Mouse (Mus musculus): Measurements from ENCODE around the gene Ccdc17. TPM values are rescaled to one million over a fixed set of nuclear protein-coding genes. Genes with fewer than 3 reads are reported as not detected.

Ccdc17 gene
- total RNA-seq, 1 experiment from 2014 or later, result 10.0 TPM

- DNase-seq, result peak; percentile 51
These were observed 47.9 kb downstream of the Ccdc17 start for GRCm38 (mm10) chr4:116644326-116644725.

- peak; percentile 45 for DNase-seq
These were observed 49.2 kb downstream of the Ccdc17 start for GRCm38 (mm10) chr4:116645624-116646023.

GRCm38 (mm10) chr4:116649411-116649810 is 53.0 kb downstream of the Ccdc17 start:
- DNase-seq, result no peak

Other genes starting within 250 kb of the Ccdc17 start
- 38.9 and 44.3 TPM in 2 replicates for gene Mast2, start 132.5 kb upstream of the Ccdc17 start, total RNA-seq (2021)
- 13.2 and 14.5 TPM in 2 replicates for gene Ipp, start 89.1 kb upstream of the Ccdc17 start, total RNA-seq (2021)
- 20.5 and 24.4 TPM in 2 replicates for gene Tmem69, start 40.7 kb upstream of the Ccdc17 start, total RNA-seq (2021)
- gene Gpbp1l1, start 39.0 kb upstream of the Ccdc17 start, total RNA-seq (2021), result 87.0 and 91.7 TPM in 2 replicates
- 51.1 and 51.6 TPM in 2 replicates for gene Nasp, start 31.3 kb downstream of the Ccdc17 start, total RNA-seq (2021)
- 639 and 649 TPM in 2 replicates for gene Akr1a1, start 55.0 kb downstream of the Ccdc17 start, total RNA-seq (2021)
- gene Prdx1, start 88.9 kb downstream of the Ccdc17 start, total RNA-seq (2021), result 546 and 672 TPM in 2 replicates
- gene Mmachc, start 111.8 kb downstream of the Ccdc17 start, total RNA-seq (2021), result 39.5 and 41.9 TPM in 2 replicates
- 18.8 and 19.6 TPM in 2 replicates for gene Ccdc163, start 111.9 kb downstream of the Ccdc17 start, total RNA-seq (2021)
- gene Tesk2, start 124.3 kb downstream of the Ccdc17 start, total RNA-seq (2021), result 4.9 and 5.1 TPM in 2 replicates
- 18.9 and 22.0 TPM in 2 replicates for gene Toe1, start 211.0 kb downstream of the Ccdc17 start, total RNA-seq (2021)
- 2.5 and 6.4 TPM in 2 replicates for gene Mutyh, start 211.1 kb downstream of the Ccdc17 start, total RNA-seq (2021)
- gene Hpdl, start 225.1 kb downstream of the Ccdc17 start, total RNA-seq (2021), result 6.1 and 7.0 TPM in 2 replicates

Data from adrenal gland, postnatal 14 days (tissue).